Mouse (Mus musculus) adrenal gland, adult 18-20 months (tissue): ENCODE measurements around the gene Snx29. TPM values are rescaled to one million over a fixed set of nuclear protein-coding genes. Genes with fewer than 3 reads are reported as not detected.

Source experiments
- DNase-seq, 2 experiments: peaks; one replicate each; pipeline ENCODE4 v3.0.0; 2021 to 2022; ENCODE audit warnings: low spot score in 2 of 2
- total RNA-seq, 2 experiments: library from RNA; stranded (reverse); gene quantifications; 1 replicate in 1 of 2; 2 replicates in 1 of 2; pipeline ENCODE4 v1.2.3; 2021

The Snx29 gene
- total RNA-seq, 2 experiments from 2014 or later = 13.6 to 15.4 TPM

DNA sequence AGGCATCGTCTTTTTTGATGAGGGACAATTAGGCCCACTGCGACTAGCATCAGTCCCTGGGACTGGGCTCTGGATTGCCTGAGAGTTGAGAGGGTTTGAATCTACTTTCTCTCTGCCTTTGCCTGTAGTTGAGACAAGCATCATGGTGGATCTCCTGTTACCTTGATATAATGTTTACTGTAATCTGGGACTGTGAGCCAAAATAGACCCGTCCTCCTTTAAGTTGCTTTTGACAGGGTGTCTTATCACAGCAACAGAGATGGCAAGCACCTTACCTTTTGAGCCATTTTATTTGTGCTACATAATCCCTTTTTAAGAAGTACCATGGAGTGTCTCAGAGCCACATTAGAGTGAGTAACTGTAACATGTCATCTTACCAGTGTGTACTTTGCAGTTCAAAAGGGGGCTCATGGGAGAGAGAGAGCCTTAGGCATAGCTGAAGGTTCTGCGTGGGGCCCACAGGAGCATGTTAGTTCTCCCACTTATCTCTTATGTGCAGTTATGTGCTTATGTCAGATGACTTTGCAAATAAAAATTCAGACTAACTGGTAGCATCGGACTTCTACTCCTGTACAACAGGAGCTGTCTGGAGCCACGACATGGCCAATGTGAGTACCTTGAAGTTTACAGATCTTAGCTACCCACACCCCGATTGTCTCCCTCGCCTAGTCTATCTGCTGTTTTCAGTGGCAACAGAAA is 261.4 kb downstream of the Snx29 start:
- DNase-seq = no peak

GRCm38 (mm10) chr16:11588689-11589088 is 266.0 kb downstream of the Snx29 start:
- DNase-seq = no peak

DNA sequence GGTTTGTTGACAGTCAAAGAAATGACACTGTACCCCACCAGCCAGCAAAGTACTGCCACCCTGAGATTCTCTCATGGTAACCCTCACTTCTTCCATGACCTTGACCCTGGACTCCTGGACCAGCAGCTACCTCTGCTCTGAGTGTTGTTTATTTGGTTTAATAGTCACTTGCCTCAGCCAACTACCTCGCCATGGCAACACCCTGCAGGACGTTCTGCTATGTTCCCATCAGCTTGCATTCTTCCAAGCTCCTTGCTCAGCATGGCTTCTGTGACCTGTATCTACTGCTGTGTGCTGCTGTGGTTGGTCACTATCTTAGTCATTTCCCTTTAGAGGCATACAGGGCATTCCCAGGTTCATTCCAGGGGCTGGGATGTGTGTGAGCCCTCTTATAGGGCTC is 266.6 kb downstream of the Snx29 start:
- no peak for DNase-seq

- no peak for DNase-seq
Observed at GRCm38 (mm10) chr16:11589782-11590695, 267.3 kb downstream of the Snx29 start.

- no peak for DNase-seq
Observed at GRCm38 (mm10) chr16:11596599-11596998, 273.9 kb downstream of the Snx29 start.

DNA sequence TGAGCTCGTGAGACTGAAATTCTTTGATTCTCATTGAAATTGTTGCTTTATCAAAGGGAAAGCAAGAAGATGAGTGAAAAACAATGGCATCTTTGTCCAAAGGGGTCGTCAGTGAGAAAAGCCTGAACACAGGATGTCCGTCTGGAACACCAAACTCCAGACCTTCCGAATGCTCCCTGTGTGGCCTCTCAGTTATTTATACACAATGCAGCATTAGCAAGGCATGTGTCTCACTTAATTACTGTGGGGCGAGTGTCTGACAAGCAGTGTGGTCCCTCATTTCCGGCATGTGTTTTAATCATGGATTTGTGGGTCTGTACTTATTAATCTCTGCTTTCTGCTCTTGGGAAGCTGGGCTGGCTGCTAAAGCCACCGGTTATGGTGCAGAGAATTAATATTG is 275.1 kb downstream of the Snx29 start:
- DNase-seq = no peak

- no peak for DNase-seq
Observed at GRCm38 (mm10) chr16:11599523-11599922, 276.8 kb downstream of the Snx29 start.

DNA sequence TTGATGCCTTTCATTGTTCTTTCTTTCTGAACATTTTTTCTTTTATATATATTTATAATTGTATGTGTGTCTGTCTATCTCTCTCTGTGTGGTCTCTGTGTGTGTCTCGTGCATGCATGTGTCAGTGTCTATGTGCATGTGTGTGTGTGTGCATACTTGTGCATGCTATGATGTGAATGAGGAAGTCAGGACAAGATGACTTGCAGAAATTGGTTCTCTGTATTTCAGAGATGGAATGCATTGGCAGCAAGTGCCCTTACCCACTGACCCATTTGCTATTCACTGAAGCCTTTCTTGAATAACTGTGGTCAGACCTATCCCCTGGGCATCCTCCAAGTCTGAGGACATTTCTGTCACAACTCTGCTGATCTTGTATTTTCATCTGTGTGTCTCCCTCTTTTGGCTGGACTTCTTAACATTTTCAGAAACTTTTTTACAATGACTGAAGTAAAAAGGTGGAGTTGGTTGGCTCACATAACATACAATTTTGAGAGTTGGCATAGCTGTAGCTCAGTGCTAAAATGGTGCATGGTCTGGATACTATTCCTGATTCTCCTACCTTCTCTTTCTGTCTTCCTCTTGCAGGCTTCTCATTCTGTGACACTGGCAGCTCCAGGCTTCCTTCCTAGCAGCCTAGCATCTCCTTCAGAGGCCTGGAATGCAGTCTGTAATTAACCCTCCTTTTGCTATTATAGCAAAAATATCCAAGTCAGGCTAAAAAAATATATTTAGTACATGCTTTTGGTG is 278.8 kb downstream of the Snx29 start:
- no peak for DNase-seq

DNA sequence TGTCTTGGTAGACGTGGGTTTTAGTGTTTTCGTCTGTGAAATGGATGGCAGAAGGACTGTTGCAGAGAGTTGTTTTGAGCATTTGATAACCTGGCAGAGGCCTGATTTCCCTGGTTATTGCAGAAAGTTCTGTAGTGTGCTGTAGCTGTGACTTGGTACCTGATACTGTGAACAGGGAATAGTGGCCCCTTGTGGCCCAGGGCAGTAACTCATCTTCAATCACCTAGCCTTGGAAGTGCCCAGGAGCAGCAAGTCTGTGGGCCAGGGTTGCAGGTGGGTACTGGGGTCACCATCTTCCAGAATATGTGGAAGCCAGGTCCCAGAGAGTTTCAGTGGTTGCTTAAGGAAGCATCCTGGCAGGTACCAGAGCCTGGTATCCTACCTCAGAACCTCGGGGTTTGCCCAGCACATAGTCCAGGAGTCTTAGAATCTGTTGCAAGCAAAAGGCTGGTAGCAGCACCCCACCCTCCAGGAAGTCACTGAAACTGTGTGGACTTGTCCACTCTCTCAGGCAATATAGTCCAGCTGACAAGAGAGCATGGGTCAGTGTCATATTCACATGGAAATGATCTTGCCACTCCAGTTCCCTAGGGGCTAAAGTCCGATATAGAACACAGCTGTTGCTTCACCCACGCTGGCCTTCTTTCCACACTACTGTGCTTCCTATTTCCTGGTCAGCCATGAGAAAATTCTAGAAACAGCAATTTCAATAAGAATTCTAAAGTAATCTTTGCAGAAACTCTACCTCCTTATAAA is 281.1 kb downstream of the Snx29 start:
- DNase-seq = no peak

- peak in 1 of 2 experiments; percentile 17 for DNase-seq
Observed at GRCm38 (mm10) chr16:11612526-11613126, 289.9 kb downstream of the Snx29 start.

DNA sequence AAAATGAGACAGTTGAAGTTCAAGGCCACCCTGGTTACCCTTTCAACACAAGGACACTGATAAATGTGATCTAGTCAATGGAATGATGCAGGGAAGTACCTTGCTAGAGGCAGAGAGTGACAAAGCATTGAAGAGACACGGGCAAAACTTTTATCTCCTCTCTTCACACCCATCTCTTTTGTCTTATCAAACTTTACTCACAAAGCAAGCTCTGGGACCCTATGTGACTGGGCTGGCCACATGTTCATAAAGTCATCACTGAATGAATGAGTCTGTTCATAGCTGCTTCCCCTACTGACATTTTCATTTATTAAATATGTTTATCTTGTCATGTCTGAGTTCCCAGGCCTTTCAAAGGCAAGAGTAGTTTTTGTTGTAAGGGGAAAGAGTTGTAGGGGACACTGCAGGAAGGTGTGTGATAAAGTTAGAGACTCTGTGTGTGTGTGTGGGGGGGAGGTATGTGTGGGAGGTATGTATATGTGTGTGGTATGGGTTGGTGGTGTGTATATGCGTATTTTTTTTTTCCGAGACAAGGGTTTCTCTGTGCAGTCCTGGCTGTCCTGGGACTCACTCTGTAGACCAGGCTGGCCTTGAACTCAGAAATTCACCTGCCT is 291.8 kb downstream of the Snx29 start:
- DNase-seq = peak in 1 of 2 experiments; percentile 20

DNA sequence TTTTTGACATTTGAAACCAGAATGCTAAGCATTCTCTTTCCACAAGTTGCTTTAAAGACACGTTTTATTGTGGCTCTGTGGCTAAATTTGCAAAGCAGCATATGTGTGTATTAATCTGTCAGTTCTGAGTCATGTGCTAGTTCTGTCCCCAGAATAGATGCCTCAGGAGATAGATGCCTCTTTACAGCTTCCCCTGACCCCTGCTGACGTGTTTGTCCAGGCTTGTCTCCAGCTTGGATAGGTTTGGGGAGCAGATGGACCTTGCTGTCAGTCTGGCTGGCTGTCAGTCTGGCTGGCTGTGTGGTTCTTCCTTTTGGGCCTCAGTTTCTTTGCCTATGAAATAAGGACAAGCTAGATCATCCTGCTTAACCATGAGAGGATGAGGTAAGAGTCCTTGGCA is 292.9 kb downstream of the Snx29 start:
- DNase-seq = peak in 1 of 2 experiments; percentile 32

- peak in 1 of 2 experiments; percentile 10 for DNase-seq
Observed at GRCm38 (mm10) chr16:11619951-11620350, 297.2 kb downstream of the Snx29 start.

GRCm38 (mm10) chr16:11621042-11621441 is 298.3 kb downstream of the Snx29 start:
- DNase-seq = peak in 1 of 2 experiments; percentile 8

GRCm38 (mm10) chr16:11621664-11622063 is 299.0 kb downstream of the Snx29 start:
- peak in 1 of 2 experiments; percentile 11 for DNase-seq

DNA sequence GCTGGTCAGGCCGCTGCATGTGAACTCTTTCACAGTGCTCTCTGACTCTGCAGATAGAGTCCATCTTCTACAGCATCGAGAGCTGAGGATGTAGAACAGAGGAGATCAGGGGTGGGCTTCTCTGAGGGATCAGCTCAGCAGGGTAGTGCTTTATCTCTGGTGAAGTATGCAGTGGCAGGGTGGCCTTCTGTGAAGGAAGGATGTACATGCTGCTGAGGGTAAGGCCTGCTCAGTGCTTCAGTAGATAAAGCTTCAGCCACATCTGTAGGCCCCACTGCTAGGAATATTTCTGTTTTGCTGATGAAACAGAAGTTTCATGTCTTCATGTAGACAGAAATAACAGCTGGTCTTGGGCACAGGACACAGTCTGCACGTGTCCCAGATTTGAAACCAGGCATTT is 300.3 kb downstream of the Snx29 start:
- peak in 1 of 2 experiments; percentile 11 for DNase-seq

DNA sequence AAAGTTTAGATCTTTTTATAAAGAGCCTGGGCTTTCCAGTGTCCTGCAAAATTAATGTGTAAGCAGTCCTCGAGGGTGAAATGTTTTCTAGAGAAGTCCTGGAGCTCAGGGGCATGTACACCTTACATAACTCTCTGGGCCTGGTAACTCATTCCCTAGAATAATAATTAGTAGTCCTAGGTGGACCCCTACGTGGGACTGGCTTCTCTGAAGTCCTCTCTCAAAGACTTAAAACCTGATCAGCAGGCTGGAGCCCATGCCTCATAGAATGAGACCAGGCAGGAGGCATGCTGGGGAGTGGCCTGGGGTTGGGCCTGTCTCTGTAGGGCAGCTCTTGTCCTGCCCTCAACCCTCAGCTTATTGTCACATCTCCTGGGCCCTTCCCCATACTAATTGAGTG is 301.4 kb downstream of the Snx29 start:
- peak in 1 of 2 experiments; percentile 10 for DNase-seq

DNA sequence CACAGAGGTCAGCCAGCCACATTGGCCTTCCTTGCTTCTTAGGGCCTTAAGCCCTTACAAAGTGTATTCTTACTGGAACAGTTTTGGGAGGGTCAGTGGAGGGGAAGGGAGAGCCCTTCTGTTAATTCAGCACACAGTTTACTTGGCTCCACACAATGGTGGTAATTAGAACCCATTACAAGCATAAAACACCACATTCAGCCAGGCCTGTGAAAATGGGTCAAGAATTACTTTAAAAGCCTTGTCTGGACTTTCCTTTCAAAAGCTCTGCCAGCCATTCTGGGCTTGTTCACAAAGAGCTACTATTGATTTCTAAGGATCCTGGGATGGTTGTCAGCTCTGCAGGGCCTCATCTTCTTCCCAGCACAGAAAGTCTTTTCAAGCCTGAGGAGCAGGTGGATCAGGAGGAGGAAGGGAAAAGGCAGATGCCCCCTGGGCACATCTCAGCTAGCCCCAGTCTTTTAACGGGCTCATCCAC is 303.3 kb downstream of the Snx29 start:
- DNase-seq = peak in 1 of 2 experiments; percentile 5

DNA sequence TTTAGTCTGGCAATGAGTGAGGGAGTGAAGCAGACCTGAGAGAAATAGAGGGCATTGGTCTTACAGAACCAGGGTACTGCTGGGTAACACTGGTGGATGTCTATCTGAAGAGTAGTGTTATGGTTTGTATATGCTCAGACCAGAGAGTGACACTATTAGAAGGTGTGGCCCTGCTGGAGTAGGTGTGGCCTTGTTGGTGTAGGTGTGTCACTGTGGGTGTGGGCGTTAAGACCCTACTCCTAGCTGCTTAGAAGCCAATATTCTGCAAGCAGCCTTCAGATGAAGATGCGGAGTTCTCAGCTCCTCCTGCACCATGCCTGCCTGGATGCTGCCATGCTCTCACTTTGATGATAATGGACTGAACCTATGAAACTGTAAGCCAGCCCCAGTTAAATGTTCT is 303.9 kb downstream of the Snx29 start:
- DNase-seq = peak in 1 of 2 experiments; percentile 5
